Mouse (Mus musculus) olfactory bulb, adult 2 months (tissue): Measurements from ENCODE around the gene Fam32a.

Experiments
- CTCF ChIP-seq: fragments of 200-500 bp; IDR thresholded peaks from 2 replicates; pipeline ENCODE4 v1.5.1; 2012; ENCODE audit warnings: low read depth, mild to moderate bottlenecking, low read length, moderate library complexity; ENCODE audit not compliant: insufficient read depth
- POLR2A ChIP-seq: fragments of 200-500 bp; IDR thresholded peaks from 2 replicates; pipeline ENCODE4 v1.6.1; 2012; ENCODE audit warnings: mild to moderate bottlenecking, low read depth, low read length, moderate library complexity; ENCODE audit not compliant: insufficient read depth

GRCm38 (mm10) chr8:72262756-72263155 lies 43.2 kb downstream of the Fam32a start:
- TF ChIP-seq CTCF, result no peak
- TF ChIP-seq POLR2A, result no peak
